21 mouse cellular contexts compared by ENCODE assay signal in genomic region chr14:113838237-113838636, GRCm38 (mm10).
A peak's percentile ranks its signal among the peaks of the same experiment; 100 is the strongest.
DNase-seq lines count a peak whose midpoint lies in the region; ATAC-seq and TF ChIP-seq lines count a peak whose summit lies in the region.
"Had no signal": no experiment of that assay in that cellular context is flagged by ENCODE, and none has a peak within 500 bp of the region (broad histone marks: within the 10 kb centered on the region; RNA-seq: fewer than 3 reads in every experiment).

No protein-coding gene starts in this region.

- WGBS in forebrain, postnatal 0 days: 70% methylated on average over 5 of the region's 5 CpGs
- WGBS in forebrain, embryonic 12.5 days: 87% methylated on average over 5 of the region's 5 CpGs
- 65% methylated on average over 5 of the region's 5 CpGs for WGBS in kidney, embryonic 15.5 days
- 69% methylated on average over 5 of the region's 5 CpGs for WGBS in limb, embryonic 11.5 days
- 78% methylated on average over 5 of the region's 5 CpGs for WGBS in limb, embryonic 10.5 days

- H3K4me2 ChIP-seq in forebrain, postnatal 0 days (ENCODE audit: low read depth): no peak overlapping the region
- no peak overlapping the region for H3K4me2 ChIP-seq in forebrain, embryonic 12.5 days
- no peak overlapping the region for H3K4me2 ChIP-seq in kidney, embryonic 15.5 days
- no peak overlapping the region for H3K4me2 ChIP-seq in limb, embryonic 11.5 days (ENCODE audit: low read depth, severe bottlenecking)
- H3K4me2 ChIP-seq: embryonic facial prominence, embryonic 13.5 days; heart, embryonic 15.5 days; hindbrain, embryonic 14.5 days; intestine, embryonic 15.5 days had no signal

- no peak for DNase-seq in forebrain, postnatal 0 days
- no peak for DNase-seq in kidney, adult 9 months
- no peak for DNase-seq in limb, embryonic 11.5 days (ENCODE audit: low spot score)
- DNase-seq in limb, embryonic 10.5 days (ENCODE audit: low spot score): no peak
- DNase-seq in forelimb bud, embryonic 11.5 days (ENCODE audit: low read depth, low spot score): peak; percentile 28
- DNase-seq in gastrocnemius, adult 8-10 months (ENCODE audit: low spot score in 2 of 2): no peak
- DNase-seq: adrenal gland, postnatal 14 days; cerebellum, adult 18-20 months; cerebellum, postnatal 10 days; gastrocnemius, postnatal 14 days; heart, postnatal 14 days had no signal

- H3K36me3 ChIP-seq in forebrain, postnatal 0 days (ENCODE audit: insufficient read depth): no peaks in the 10 kb centered on the region
- H3K36me3 ChIP-seq in forebrain, embryonic 12.5 days (replicated peaks): no peaks in the 10 kb centered on the region
- H3K36me3 ChIP-seq in kidney, embryonic 15.5 days: no peaks in the 10 kb centered on the region
- no peaks in the 10 kb centered on the region for H3K36me3 ChIP-seq in limb, embryonic 11.5 days (ENCODE audit: control insufficient read depth, insufficient read depth, low read length)
- H3K36me3 ChIP-seq in limb, embryonic 10.5 days: no peaks in the 10 kb centered on the region
- H3K36me3 ChIP-seq: embryonic facial prominence, embryonic 13.5 days; heart, embryonic 15.5 days; intestine, embryonic 15.5 days had no signal

- no peaks in the 10 kb centered on the region for H3K27me3 ChIP-seq in forebrain, postnatal 0 days (ENCODE audit: insufficient read depth, low read length)
- H3K27me3 ChIP-seq in forebrain, embryonic 12.5 days: no peaks in the 10 kb centered on the region
- H3K27me3 ChIP-seq in kidney, embryonic 15.5 days: no peaks in the 10 kb centered on the region
- no peaks in the 10 kb centered on the region for H3K27me3 ChIP-seq in limb, embryonic 11.5 days (ENCODE audit: control insufficient read depth, insufficient read depth, low read length)
- H3K27me3 ChIP-seq in limb, embryonic 10.5 days (ENCODE audit: low read depth, poor library complexity, severe bottlenecking): no peaks in the 10 kb centered on the region
- H3K27me3 ChIP-seq: CH12.LX; embryonic facial prominence, embryonic 13.5 days; heart, embryonic 15.5 days; intestine, embryonic 15.5 days; Patski had no signal

- no peak for TF ChIP-seq CTCF in forebrain, postnatal 0 days (IDR thresholded peaks at IDR 0.05; ENCODE audit: low read depth)

- H3K4me1 ChIP-seq in forebrain, postnatal 0 days (ENCODE audit: insufficient read depth): no peaks in the 10 kb centered on the region
- no peaks in the 10 kb centered on the region for H3K4me1 ChIP-seq in forebrain, embryonic 12.5 days
- no peaks in the 10 kb centered on the region for H3K4me1 ChIP-seq in kidney, embryonic 15.5 days
- no peaks in the 10 kb centered on the region for H3K4me1 ChIP-seq in limb, embryonic 11.5 days (ENCODE audit: control insufficient read depth, insufficient read depth, low read length)
- no peaks in the 10 kb centered on the region for H3K4me1 ChIP-seq in limb, embryonic 10.5 days
- H3K4me1 ChIP-seq: embryonic facial prominence, embryonic 13.5 days; heart, embryonic 15.5 days; intestine, embryonic 15.5 days had no signal

- H3K27ac ChIP-seq in forebrain, postnatal 0 days (ENCODE audit: low read depth, low read length): no peak overlapping the region
- no peak overlapping the region for H3K27ac ChIP-seq in forebrain, embryonic 12.5 days
- H3K27ac ChIP-seq in kidney, embryonic 15.5 days: no peak overlapping the region
- no peak overlapping the region for H3K27ac ChIP-seq in limb, embryonic 11.5 days (replicated peaks; ENCODE audit: low read depth, low read length)
- H3K27ac ChIP-seq in limb, embryonic 10.5 days: no peak overlapping the region
- H3K27ac ChIP-seq: embryonic facial prominence, embryonic 13.5 days; heart, embryonic 15.5 days; hindbrain, embryonic 14.5 days; intestine, embryonic 15.5 days had no signal

- peak; percentile 62 for ATAC-seq in forebrain, postnatal 0 days
- no peak for ATAC-seq in forebrain, embryonic 12.5 days (ENCODE audit: low FRiP score)
- peak; percentile 54; the same call in 1 of the 2 replicates for ATAC-seq in kidney, embryonic 15.5 days (replicated peaks; ENCODE audit: low FRiP score)
- 0 out of 2 replicates have a peak, but pooled peaks have one; percentile 31 for ATAC-seq in limb, embryonic 11.5 days (ENCODE audit: insufficient number of reproducible peaks, low FRiP score, low TSS enrichment, low read depth)
- ATAC-seq: activated CD4-positive, CD25-positive, alpha-beta regulatory T cell, adult 4 months; forebrain, embryonic 14.5 days; intestine, embryonic 15.5 days; Patski had no signal

- no peak overlapping the region for H3K9ac ChIP-seq in forebrain, postnatal 0 days
- H3K9ac ChIP-seq in forebrain, embryonic 12.5 days: no peak overlapping the region
- no peak overlapping the region for H3K9ac ChIP-seq in kidney, embryonic 15.5 days
- no peak overlapping the region for H3K9ac ChIP-seq in limb, embryonic 11.5 days (ENCODE audit: low read length)
- H3K9ac ChIP-seq: embryonic facial prominence, embryonic 13.5 days; heart, embryonic 15.5 days; hindbrain, embryonic 14.5 days; intestine, embryonic 15.5 days had no signal

- H3K9me3 ChIP-seq in forebrain, postnatal 0 days (ENCODE audit: low read length): no peaks in the 10 kb centered on the region
- no peaks in the 10 kb centered on the region for H3K9me3 ChIP-seq in forebrain, embryonic 12.5 days
- no peaks in the 10 kb centered on the region for H3K9me3 ChIP-seq in kidney, embryonic 15.5 days (replicated peaks)
- no peaks in the 10 kb centered on the region for H3K9me3 ChIP-seq in limb, embryonic 11.5 days (ENCODE audit: control insufficient read depth, low read length)
- H3K9me3 ChIP-seq in limb, embryonic 10.5 days (replicated peaks): no peaks in the 10 kb centered on the region
- H3K9me3 ChIP-seq: embryonic facial prominence, embryonic 13.5 days; heart, embryonic 15.5 days; intestine, embryonic 15.5 days had no signal

- H3K4me3 ChIP-seq in forebrain, postnatal 0 days (ENCODE audit: low read depth, low read length): no peak overlapping the region
- no peak overlapping the region for H3K4me3 ChIP-seq in forebrain, embryonic 12.5 days (replicated peaks)
- H3K4me3 ChIP-seq in kidney, embryonic 15.5 days (replicated peaks): no peak overlapping the region
- no peak overlapping the region for H3K4me3 ChIP-seq in limb, embryonic 11.5 days (ENCODE audit: low read depth, low read length)
- no peak overlapping the region for H3K4me3 ChIP-seq in limb, embryonic 10.5 days
- H3K4me3 ChIP-seq: embryonic facial prominence, embryonic 13.5 days; heart, embryonic 15.5 days; intestine, embryonic 15.5 days had no signal
